In the genomic region with DNA sequence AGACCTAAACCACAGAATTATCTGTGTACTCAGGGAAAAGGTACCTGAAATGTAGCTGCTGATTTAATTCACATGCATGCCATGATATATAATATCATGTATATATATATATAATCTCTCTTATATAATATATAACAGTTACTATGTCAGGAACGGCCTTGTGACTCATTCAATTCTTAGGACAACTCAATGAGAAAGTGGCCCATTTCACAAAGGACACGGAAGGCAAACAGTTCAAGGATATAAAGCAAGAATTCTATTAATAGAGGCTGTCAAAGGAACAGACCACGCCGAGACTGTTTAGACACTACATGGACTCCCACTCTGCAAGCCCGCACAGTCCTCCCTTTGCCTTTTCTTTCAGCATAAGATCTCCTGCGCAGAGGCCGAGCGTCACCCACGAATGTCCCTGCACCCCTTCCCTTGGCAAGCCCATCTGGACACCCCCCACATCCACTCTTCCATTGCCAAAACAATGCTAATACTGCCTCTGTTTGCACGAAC, we compare ENCODE assay signal across 19 mouse cellular contexts.
DNase-seq lines count a peak whose midpoint lies in the region; ATAC-seq and TF ChIP-seq lines count a peak whose summit lies in the region.
"Had no signal": no experiment of that assay in that cellular context is flagged by ENCODE, and none has a peak within 500 bp of the region (broad histone marks: within the 10 kb centered on the region; RNA-seq: fewer than 3 reads in every experiment).

No protein-coding gene starts in this region.

- 0 out of 2 replicates have a peak, but pooled peaks cover 4% of the 10 kb centered on the region for H3K9me3 ChIP-seq in heart, embryonic 10.5 days
- H3K9me3 ChIP-seq in CH12.LX (replicated peaks; ENCODE audit: low read length) = peaks cover 10% of the 10 kb centered on the region
- peaks cover 2% of the 10 kb centered on the region; the same call in 1 of the 2 replicates for H3K9me3 ChIP-seq in kidney, embryonic 14.5 days (ENCODE audit: control insufficient read depth, low read length)
- H3K9me3 ChIP-seq: hindbrain, embryonic 15.5 days; intestine, embryonic 15.5 days had no signal

- TF ChIP-seq POLR2A in CH12.LX (IDR thresholded peaks at IDR 0.05; ENCODE audit: low read depth, low read length) = no peak
- no peak for TF ChIP-seq POLR2A in embryonic fibroblast, embryonic 13.5 days (IDR thresholded peaks at IDR 0.05; ENCODE audit: low read depth, low read length)

- peaks cover 31% of the 10 kb centered on the region for H3K4me1 ChIP-seq in heart, embryonic 10.5 days
- H3K4me1 ChIP-seq in CH12.LX (ENCODE audit: control insufficient read depth in 1 of 2, insufficient read depth in 2 of 2) = peaks cover 30 to 67% of the 10 kb centered on the region in 2 experiments
- peaks cover 16% of the 10 kb centered on the region for H3K4me1 ChIP-seq in embryonic fibroblast, embryonic 13.5 days (ENCODE audit: control insufficient read depth, insufficient read depth, low read length)
- no peaks in the 10 kb centered on the region for H3K4me1 ChIP-seq in kidney, embryonic 14.5 days (ENCODE audit: control insufficient read depth, insufficient read depth, low read length)
- H3K4me1 ChIP-seq: hindbrain, embryonic 15.5 days; intestine, embryonic 15.5 days had no signal

- no peak for DNase-seq in heart, embryonic 10.5 days (ENCODE audit: low spot score)
- no peak for DNase-seq in heart, postnatal 4 days
- no peak for DNase-seq in layer of hippocampus, adult 2 months (ENCODE audit: low spot score in 2 of 2)
- no peak for DNase-seq in layer of hippocampus, postnatal 36 days
- no peak for DNase-seq in CH12.LX (ENCODE audit: extremely low read depth)
- DNase-seq: adrenal gland, postnatal 10 days; gastrocnemius, postnatal 14 days; heart, postnatal 36 days; kidney, adult 9 months; kidney, postnatal 4 days; lung, postnatal 14 days; retina, postnatal 1 day; right cerebral cortex, postnatal 4 days; thymus, adult 2 months had no signal

- TF ChIP-seq CTCF in layer of hippocampus, adult 2 months (conservative IDR thresholded peaks at IDR 0.05) = no peak
- TF ChIP-seq CTCF in CH12.LX (conservative IDR thresholded peaks at IDR 0.05 in 1 of 2, IDR thresholded peaks at IDR 0.05 in 1 of 2; ENCODE audit: low read depth in 2 of 2, low read length in 2 of 2) = no peak
- TF ChIP-seq CTCF in embryonic fibroblast, embryonic 13.5 days (IDR thresholded peaks at IDR 0.05; ENCODE audit: borderline replicate concordance, insufficient read depth, low read length) = no peak

- H3K4me2 ChIP-seq in CH12.LX (ENCODE audit: insufficient read depth, low read depth, poor library complexity, severe bottlenecking) = no peak overlapping the region
- no peak overlapping the region for H3K4me2 ChIP-seq in kidney, embryonic 14.5 days (replicated peaks; ENCODE audit: low read depth, low read length)
- H3K4me2 ChIP-seq: hindbrain, embryonic 15.5 days; intestine, embryonic 15.5 days; limb, embryonic 13.5 days had no signal

- TF ChIP-seq EP300 in CH12.LX (IDR thresholded peaks at IDR 0.05; ENCODE audit: low read length) = no peak

- no peak for TF ChIP-seq RAD21 in CH12.LX (IDR thresholded peaks at IDR 0.05; ENCODE audit: low read depth, low read length)

- H3K9ac ChIP-seq in CH12.LX (ENCODE audit: insufficient read depth, low read depth) = no peak overlapping the region
- H3K9ac ChIP-seq in kidney, embryonic 14.5 days (ENCODE audit: low read depth, low read length) = no peak overlapping the region
- H3K9ac ChIP-seq: hindbrain, embryonic 15.5 days; intestine, embryonic 15.5 days; limb, embryonic 13.5 days had no signal

- H3K27me3 ChIP-seq in heart, embryonic 10.5 days (ENCODE audit: insufficient read depth, poor library complexity, severe bottlenecking) = no peaks in the 10 kb centered on the region
- no peaks in the 10 kb centered on the region for H3K27me3 ChIP-seq in CH12.LX (replicated peaks)
- no peaks in the 10 kb centered on the region for H3K27me3 ChIP-seq in kidney, embryonic 14.5 days (ENCODE audit: control insufficient read depth, insufficient read depth, low read length)
- H3K27me3 ChIP-seq: hindbrain, embryonic 15.5 days; intestine, embryonic 15.5 days; limb, embryonic 13.5 days had no signal

- dilution Hi-C loops in CH12.LX (cut with MboI; ENCODE audit: extremely low pct_ligation_motif_present, extremely low pct_unique_long_range_greater_than_20kb, low sequenced_read_pairs) = no loop called here

- H3K36me3 ChIP-seq in heart, embryonic 10.5 days = peaks cover 3% of the 10 kb centered on the region; the same call in 1 of the 2 replicates
- peaks cover 46 to 87% of the 10 kb centered on the region in 2 experiments for H3K36me3 ChIP-seq in CH12.LX (replicated peaks in 1 of 2; ENCODE audit: control insufficient read depth in 1 of 2, insufficient read depth in 1 of 2, low read length in 1 of 2)
- no peaks in the 10 kb centered on the region for H3K36me3 ChIP-seq in kidney, embryonic 14.5 days (ENCODE audit: control insufficient read depth, insufficient read depth, low read length)
- H3K36me3 ChIP-seq: hindbrain, embryonic 15.5 days; intestine, embryonic 15.5 days; limb, embryonic 13.5 days had no signal

- H3K4me3 ChIP-seq in heart, embryonic 10.5 days = no peak overlapping the region
- no peak overlapping the region for H3K4me3 ChIP-seq in layer of hippocampus, adult 2 months
- H3K4me3 ChIP-seq in CH12.LX (replicated peaks in 1 of 3; ENCODE audit: low read depth in 2 of 3, low read length in 2 of 3, poor library complexity in 1 of 3) = no peak overlapping the region
- H3K4me3 ChIP-seq in embryonic fibroblast, embryonic 13.5 days (ENCODE audit: insufficient read depth, low read length) = no peak overlapping the region
- no peak overlapping the region for H3K4me3 ChIP-seq in kidney, embryonic 14.5 days (ENCODE audit: low read length)
- H3K4me3 ChIP-seq: hindbrain, embryonic 15.5 days; intestine, embryonic 15.5 days; limb, embryonic 13.5 days had no signal

- ATAC-seq in kidney, embryonic 14.5 days (ENCODE audit: low FRiP score, low TSS enrichment) = no peak
- ATAC-seq: intestine, embryonic 15.5 days had no signal

- 75% methylated on average over 10 of the region's 10 CpGs for WGBS in heart, embryonic 10.5 days
- WGBS in kidney, embryonic 14.5 days = 91% methylated on average over 10 of the region's 10 CpGs

- H3K27ac ChIP-seq in heart, embryonic 10.5 days = peak overlapping the region; percentile 79
- peak overlapping the region; percentile 74 for H3K27ac ChIP-seq in layer of hippocampus, adult 2 months
- peak overlapping the region; percentile 80; the same call in 1 of the 2 replicates for H3K27ac ChIP-seq in CH12.LX (ENCODE audit: insufficient read depth, low read depth)
- H3K27ac ChIP-seq in embryonic fibroblast, embryonic 13.5 days (ENCODE audit: insufficient read depth, low read length) = peak overlapping the region; percentile 80; the same call in 1 of the 2 replicates
- no peak overlapping the region for H3K27ac ChIP-seq in kidney, embryonic 14.5 days (ENCODE audit: low read depth, low read length)
- H3K27ac ChIP-seq: hindbrain, embryonic 15.5 days; intestine, embryonic 15.5 days; limb, embryonic 13.5 days had no signal

- H3K79me2 ChIP-seq in CH12.LX (replicated peaks; ENCODE audit: control insufficient read depth, extremely low read depth, insufficient read depth, poor library complexity, severe bottlenecking) = peaks cover 82% of the 10 kb centered on the region

- in situ Hi-C loops in CH12.LX (cut with MboI; ENCODE audit: low pct_ligation_motif_present, low pct_unique_long_range_greater_than_20kb, low sequenced_read_pairs) = no loop called here

TF ChIP-seq in CH12.LX, 34 proteins besides CTCF, POLR2A, EP300 and RAD21:
- TF ChIP-seq GABPA (IDR thresholded peaks at IDR 0.05; ENCODE audit: insufficient replicate concordance, low read depth, low read length) (no peak), JUND (conservative IDR thresholded peaks at IDR 0.05; ENCODE audit: low read depth, low read length) (no peak), BHLHE40 (IDR thresholded peaks at IDR 0.05; ENCODE audit: low read depth, low read length) (no peak), JUN (IDR thresholded peaks at IDR 0.05; ENCODE audit: insufficient read depth, low read depth, low read length) (no peak), ELF1 (IDR thresholded peaks at IDR 0.05; ENCODE audit: low read depth, low read length) (no peak), TBP (conservative IDR thresholded peaks at IDR 0.05; ENCODE audit: low read depth, low read length) (no peak), ZMIZ1 (IDR thresholded peaks at IDR 0.05; ENCODE audit: low read depth, low read length) (no peak), UBTF (IDR thresholded peaks at IDR 0.05; ENCODE audit: low read depth, low read length) (no peak), MEF2A (IDR thresholded peaks at IDR 0.05; ENCODE audit: borderline replicate concordance, low read depth, low read length) (no peak), HCFC1 (IDR thresholded peaks at IDR 0.05; ENCODE audit: low read depth, low read length) (no peak), SIN3A (IDR thresholded peaks at IDR 0.05; ENCODE audit: low read length) (no peak), PAX5 (IDR thresholded peaks at IDR 0.05; ENCODE audit: low read length) (no peak)
TF ChIP-seq in CH12.LX: peak in this region for 0.
